Mouse (Mus musculus) heart, adult 18-20 months (tissue): ENCODE measurements around the gene Anpep. TPM values are rescaled to one million over a fixed set of nuclear protein-coding genes. Genes with fewer than 3 reads are reported as not detected.
"Not testable (repeated sequence)": the region's sequence is repeated elsewhere in the genome, so short reads cannot be mapped to it uniquely, and the experiment has no call there.

Source experiments
- DNase-seq, 2 experiments: peaks; one replicate each; pipeline ENCODE4 v3.0.0; 2021 to 2022; ENCODE audit warnings: mixed read lengths in 1 of 2
- total RNA-seq, 2 experiments: library from RNA; stranded (reverse); gene quantifications; 2 replicates each; pipeline ENCODE4 v1.2.3; 2021

The Anpep gene
- total RNA-seq, 2 experiments from 2014 or later: 10.5 to 13.0 TPM

GRCm38 (mm10) chr7:79810611-79811506 lies 50.0 kb downstream of the Anpep start, which contains the start of gene Mesp2:
Gene Mesp2 (plus strand): TSS chr7:79810727.
- peak; percentile 68 to 73 for DNase-seq

DNA sequence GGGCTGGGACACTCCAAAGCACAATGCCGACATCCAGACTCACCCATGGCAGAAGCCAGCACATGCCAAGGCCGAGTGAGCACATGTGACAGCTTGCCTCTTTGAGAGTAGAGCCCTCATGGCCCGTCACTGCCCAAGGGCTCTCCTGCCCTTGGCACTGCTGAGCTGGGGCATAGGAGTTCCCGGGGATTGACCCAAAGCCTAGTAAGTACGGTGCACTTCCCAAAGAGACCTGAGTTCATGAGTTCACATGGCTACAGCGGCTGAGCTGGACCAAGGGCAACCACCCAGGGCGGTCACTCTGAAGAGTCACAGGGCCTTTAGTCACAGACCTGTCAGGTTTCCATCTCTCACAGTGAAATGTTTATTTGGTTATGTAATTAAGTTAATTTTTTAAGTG lies 52.3 kb downstream of the Anpep start:
- DNase-seq: no peak

- DNase-seq: peak; percentile 29 to 41
These were observed 57.0 kb downstream of the Anpep start for GRCm38 (mm10) chr7:79803887-79804286.

DNA sequence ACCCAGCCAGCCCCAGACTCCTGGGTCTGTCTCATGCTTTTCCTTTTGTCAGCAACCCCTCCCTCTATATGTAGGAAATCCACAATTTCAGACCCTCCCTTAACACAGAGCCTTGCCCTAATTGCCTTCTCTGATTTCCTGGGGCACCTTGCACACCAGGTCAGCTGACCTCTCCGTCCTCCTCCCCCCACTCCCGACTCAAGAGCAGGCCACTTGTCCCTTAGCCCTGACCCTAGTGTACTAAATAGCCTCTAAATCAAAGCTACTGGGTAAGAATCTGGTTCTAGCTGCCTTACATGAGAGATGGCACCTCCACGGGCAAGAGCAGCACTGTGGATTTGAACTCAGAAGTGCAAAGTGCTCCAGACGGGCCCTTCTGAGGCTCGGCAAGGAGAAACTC lies 58.8 kb downstream of the Anpep start:
- no peak for DNase-seq

GRCm38 (mm10) chr7:79801391-79801790 lies 59.5 kb downstream of the Anpep start:
- no peak for DNase-seq

DNA sequence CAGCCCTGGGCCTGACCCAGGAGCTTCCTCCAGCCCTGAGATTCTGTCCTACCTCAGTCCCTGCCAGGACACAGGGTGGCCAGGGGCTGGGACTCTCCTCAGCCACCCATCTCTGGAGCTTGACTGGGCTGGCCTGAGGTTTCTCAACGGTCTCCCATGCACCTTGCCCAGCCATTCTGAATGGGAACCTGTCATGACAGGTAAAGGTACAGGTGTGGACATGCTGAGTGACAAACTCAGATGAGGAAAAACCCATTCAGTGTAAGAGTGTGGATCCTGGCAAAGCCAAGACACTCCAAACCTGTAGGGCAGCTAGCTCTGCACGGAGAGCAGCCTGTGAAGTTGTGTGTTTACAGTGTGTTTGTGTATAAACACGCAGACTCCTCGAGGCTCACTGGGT lies 60.5 kb downstream of the Anpep start:
- no peak for DNase-seq

DNA sequence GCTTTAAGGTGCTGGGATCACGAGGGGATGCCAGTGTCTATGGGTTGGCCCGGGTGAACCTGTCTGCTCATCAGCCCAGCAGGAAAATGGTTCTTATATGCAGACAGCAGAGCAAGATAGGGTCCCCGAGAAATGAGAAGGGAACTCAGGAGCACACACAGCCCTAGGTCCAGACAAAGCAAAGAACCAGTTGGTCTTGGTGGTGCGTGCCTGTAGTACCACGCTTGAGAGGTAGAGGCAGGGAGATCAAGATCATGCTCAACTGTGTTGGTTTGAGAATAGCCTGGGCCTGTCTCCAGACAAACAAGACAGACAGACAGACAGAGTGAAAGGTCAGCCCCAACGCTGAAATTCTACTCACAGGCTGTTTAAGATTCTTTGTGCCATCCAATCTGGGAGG lies 61.4 kb downstream of the Anpep start:
- no peak for DNase-seq

- peak; percentile 75 to 91 for DNase-seq
These were observed 61.8 kb downstream of the Anpep start for GRCm38 (mm10) chr7:79799048-79799447.

DNA sequence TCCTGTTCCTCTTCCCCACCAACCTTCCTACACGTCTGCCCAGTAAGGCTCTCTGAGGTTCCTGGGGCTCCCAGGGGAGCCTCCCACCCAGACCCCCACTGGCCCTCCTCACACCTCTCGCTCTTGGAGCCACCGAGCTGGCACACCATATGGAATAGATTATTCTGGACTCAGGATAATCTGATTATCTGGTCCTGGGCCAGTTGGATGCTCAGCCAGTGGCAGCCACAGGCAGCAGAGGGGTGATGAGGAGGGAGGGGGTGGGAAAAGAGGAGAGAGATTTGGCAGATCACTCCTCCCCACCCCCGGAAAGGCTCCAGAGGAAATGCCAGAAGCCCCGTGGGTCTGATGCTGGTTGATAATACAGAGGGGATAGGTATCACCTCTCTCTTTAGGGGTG lies 62.3 kb downstream of the Anpep start:
- no peak for DNase-seq

- DNase-seq: no peak
These were observed 67.2 kb downstream of the Anpep start, which contains the start of gene Mesp1 for GRCm38 (mm10) chr7:79793688-79794087. Gene Mesp1 (minus strand): TSS chr7:79793788.

DNA sequence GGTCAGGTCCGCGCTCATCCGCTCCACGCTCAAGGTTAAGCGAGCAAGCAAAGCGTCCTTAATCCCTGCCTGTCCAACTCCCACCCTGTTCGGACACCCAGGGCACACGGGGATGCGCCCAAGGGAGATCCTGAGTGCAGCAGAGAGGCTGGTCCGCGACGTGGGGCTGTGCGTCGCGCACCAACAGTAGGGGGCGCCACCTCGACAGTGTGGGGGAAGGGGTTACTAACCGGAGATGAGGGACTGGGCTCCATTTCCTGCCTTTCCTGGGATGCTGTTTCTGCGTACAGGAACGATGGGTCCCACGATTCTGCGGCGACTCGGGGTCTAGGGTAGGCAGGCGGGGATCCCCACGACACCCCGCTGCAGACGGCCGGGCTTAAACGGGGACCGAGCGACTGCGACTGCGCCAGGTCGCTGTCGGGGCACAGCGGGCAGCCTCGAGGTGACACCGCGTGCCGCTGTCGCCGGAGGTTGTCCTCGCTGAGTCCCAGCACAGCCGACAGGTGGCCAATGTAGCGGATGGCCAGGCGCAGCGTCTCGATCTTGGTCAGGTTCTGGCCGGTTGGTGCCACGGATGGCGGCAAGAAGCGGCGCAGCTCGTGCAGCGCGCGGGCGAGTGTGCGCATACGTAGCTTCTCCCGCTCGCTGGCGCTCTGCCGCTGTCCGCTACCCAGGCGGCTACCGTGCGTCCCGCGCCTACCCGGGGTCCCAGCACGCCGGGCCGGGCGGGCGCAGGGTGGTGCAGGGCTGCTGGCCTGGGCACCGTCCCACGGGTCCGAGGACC lies 68.0 kb downstream of the Anpep start:
- peak; percentile 25 to 42 for DNase-seq

DNA sequence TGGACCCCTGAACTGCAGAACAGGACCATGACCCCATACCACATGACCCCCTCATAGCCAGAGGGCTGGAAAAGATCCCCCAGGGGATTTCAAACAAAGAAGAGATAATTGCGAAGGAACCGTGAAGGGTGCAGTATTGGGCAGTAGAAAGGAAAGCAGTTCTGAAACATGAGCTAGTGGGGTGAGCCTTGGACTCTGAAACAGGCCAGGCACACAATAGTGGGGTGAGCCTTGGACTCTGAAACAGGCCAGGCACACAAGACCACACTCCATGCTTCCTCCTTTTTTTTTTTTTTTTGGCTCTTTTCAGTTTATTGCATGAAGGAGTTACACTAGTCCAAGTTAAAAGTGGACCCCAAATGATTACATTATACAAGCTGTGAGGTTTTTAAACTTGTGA lies 71.0 kb downstream of the Anpep start:
- not testable (repeated sequence) for DNase-seq

DNA sequence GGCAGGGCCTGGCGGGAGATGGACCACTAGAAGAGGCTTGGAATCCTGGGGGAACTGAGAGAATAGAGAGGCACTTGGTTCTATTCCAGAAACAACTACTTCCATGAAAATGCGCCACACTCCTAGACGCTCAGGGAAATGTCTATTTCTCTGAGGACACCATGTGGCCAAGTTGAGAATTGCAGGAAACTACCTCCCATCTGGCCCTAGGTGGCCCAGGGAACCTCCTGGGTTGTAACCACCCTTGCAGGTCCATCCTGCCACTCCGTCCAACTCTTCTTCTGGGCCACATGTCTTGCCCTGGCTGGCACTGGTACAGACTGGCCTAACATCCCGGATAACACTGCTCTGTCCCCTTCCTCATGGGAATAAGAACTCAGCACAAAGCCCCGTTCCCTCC lies 74.6 kb downstream of the Anpep start:
- peak; percentile 73 to 90 for DNase-seq

DNA sequence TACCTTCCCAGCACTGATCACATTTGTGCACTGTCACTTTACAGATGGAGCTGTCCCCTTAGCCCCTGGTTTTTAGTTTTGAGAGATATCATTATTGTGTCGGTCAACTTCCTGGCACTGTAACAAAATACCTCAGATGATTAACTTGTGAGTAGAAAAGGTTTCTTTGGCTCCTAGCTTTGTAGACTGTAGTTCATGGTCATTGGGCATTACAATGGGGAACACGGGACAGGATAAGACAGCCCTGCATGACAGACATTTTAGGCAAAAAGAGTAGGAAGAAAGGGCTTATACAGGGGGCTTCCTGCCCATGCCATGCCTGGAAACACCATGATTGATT lies 78.4 kb downstream of the Anpep start:
- DNase-seq: no peak

GRCm38 (mm10) chr7:79781826-79782515 lies 78.9 kb downstream of the Anpep start:
- no peak for DNase-seq

- DNase-seq: peak; percentile 84 to 87
These were observed 79.9 kb downstream of the Anpep start for GRCm38 (mm10) chr7:79780647-79781626.

Other genes starting within 250 kb of the Anpep start
- gene Rhcg, start 243.4 kb downstream of the Anpep start, total RNA-seq: not detected
- under 1 TPM; 0.10 TPM for gene Ticrr, start 200.9 kb downstream of the Anpep start, total RNA-seq
- gene Kif7, start 145.3 kb downstream of the Anpep start, total RNA-seq: 1 to 10 TPM in 1 of 2 experiments, under 1 TPM in 1; 0.82 to 1.1 TPM
- gene Plin1, start 128.2 kb downstream of the Anpep start, total RNA-seq: 10 to 100 TPM in 1 of 2 experiments, 1 to 10 TPM in 1; 9.4 to 52.1 TPM
- gene Pex11a, start 117.9 kb downstream of the Anpep start, total RNA-seq: 10 to 100 TPM; 18.0 to 21.4 TPM
- under 1 TPM; 0.22 to 0.41 TPM for gene Wdr93, start 117.9 kb downstream of the Anpep start, total RNA-seq
- gene Mesp1, start 67.3 kb downstream of the Anpep start, total RNA-seq: not detected
- gene Mesp2, start 50.3 kb downstream of the Anpep start, total RNA-seq: under 1 TPM in 1 of 2 experiments, not detected in 1; 0.12 TPM
- gene Ap3s2, start 59.6 kb upstream of the Anpep start, total RNA-seq: 10 to 100 TPM; 24.7 to 25.7 TPM
- gene Arpin, start 74.3 kb upstream of the Anpep start, total RNA-seq: 10 to 100 TPM in 1 of 2 experiments, 1 to 10 TPM in 1; 9.7 to 10.6 TPM
- gene Zfp710, start 163.8 kb upstream of the Anpep start, total RNA-seq: 10 to 100 TPM; 21.6 to 22.4 TPM